Mouse (Mus musculus) G1E (cell line): ENCODE data around the gene Card19.

ENCODE experiments used
- CTCF ChIP-seq: IDR thresholded peaks from 2 replicates; pipeline ENCODE4 v1.5.1; 2012; ENCODE audit warnings: low read depth, low read length, inconsistent platforms, mixed read lengths
- GATA1 ChIP-seq: IDR thresholded peaks from 2 replicates; pipeline ENCODE4 v1.6.1; 2012; ENCODE audit warnings: borderline replicate concordance, low read length, inconsistent platforms, mixed read lengths
- TAL1 ChIP-seq: conservative IDR thresholded peaks from 2 replicates; pipeline ENCODE4 v1.6.1; 2012; ENCODE audit warnings: low read depth, low read length, inconsistent platforms, mixed read lengths

DNA sequence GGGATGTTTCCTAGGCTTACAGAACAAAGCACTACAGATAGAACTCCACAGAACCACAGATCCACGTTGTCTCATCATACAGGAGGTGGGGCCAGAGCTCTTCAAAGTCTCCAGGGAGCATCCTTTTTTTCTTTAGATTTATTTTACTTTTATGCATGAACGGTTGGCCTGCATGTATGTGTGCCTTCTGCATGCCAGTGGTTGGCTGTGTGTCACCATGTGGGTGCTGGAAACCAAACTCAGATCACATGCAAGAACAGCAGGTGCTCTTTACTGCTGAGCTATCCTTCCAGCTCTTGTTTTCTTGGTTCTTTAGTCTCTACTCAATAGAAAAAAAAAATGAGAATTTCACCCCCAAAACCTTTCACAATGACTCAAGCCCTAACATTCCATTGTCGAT is 33.1 kb upstream of the Card19 start:
- TF ChIP-seq CTCF (no peak), GATA1 (no peak), TAL1 (no peak)
